In genomic region chr3:133758421-133758820, GRCm38 (mm10) we compare ENCODE assay signal across 9 mouse cellular contexts.
DNase-seq lines count a peak whose midpoint lies in the region; ATAC-seq lines count a peak whose summit lies in the region.
"Had no signal": no experiment of that assay in that cellular context is flagged by ENCODE, and none has a peak within 500 bp of the region (broad histone marks: within the 10 kb centered on the region; RNA-seq: fewer than 3 reads in every experiment).

No protein-coding gene starts in this region.

- peak overlapping the region; percentile 4; the same call in 1 of the 2 replicates for H3K27ac ChIP-seq in kidney, embryonic 15.5 days
- 0 out of 2 replicates have a peak overlapping the region, but pooled peaks have one; percentile 42 for H3K27ac ChIP-seq in heart, embryonic 16.5 days (ENCODE audit: low read length)

- H3K4me3 ChIP-seq in kidney, embryonic 15.5 days (replicated peaks) = no peak overlapping the region
- peak overlapping the region; percentile 33 for H3K4me3 ChIP-seq in heart, embryonic 16.5 days (ENCODE audit: low read length)
- H3K4me3 ChIP-seq in megakaryocyte, embryonic 14.5 days (replicated peaks) = peak overlapping the region; percentile 75
- H3K4me3 ChIP-seq: erythroblast, embryonic 14.5 days had no signal

- no peaks in the 10 kb centered on the region for H3K27me3 ChIP-seq in kidney, embryonic 15.5 days
- no peaks in the 10 kb centered on the region for H3K27me3 ChIP-seq in heart, embryonic 16.5 days (ENCODE audit: control insufficient read depth, insufficient read depth, low read length)
- no peaks in the 10 kb centered on the region for H3K27me3 ChIP-seq in megakaryocyte, embryonic 14.5 days (replicated peaks)

- 9% methylated on average over 4 of the region's 4 CpGs for WGBS in kidney, embryonic 15.5 days
- 6% methylated on average over 4 of the region's 4 CpGs for WGBS in heart, embryonic 16.5 days

- DNase-seq in embryo, embryonic 10 days (ENCODE audit: low spot score) = peak; percentile 22
- DNase-seq in embryo, embryonic 11 days = no peak
- no peak for DNase-seq in kidney, adult 8-10 months
- DNase-seq in c-Kit-positive CD71-positive TER-119-positive erythroid progenitor cells, embryonic 14.5 days (ENCODE audit: low spot score) = no peak
- no peak for DNase-seq in left cerebral cortex, adult 8-10 months (ENCODE audit: low spot score in 2 of 2)

- H3K36me3 ChIP-seq in kidney, embryonic 15.5 days = no peaks in the 10 kb centered on the region
- no peaks in the 10 kb centered on the region for H3K36me3 ChIP-seq in heart, embryonic 16.5 days (ENCODE audit: control insufficient read depth, insufficient read depth)
- H3K36me3 ChIP-seq in megakaryocyte, embryonic 14.5 days (replicated peaks; ENCODE audit: low read length) = no peaks in the 10 kb centered on the region

- peaks cover 27% of the 10 kb centered on the region for H3K4me1 ChIP-seq in kidney, embryonic 15.5 days
- peaks cover 20% of the 10 kb centered on the region for H3K4me1 ChIP-seq in heart, embryonic 16.5 days (ENCODE audit: control insufficient read depth, insufficient read depth, low read length)
- H3K4me1 ChIP-seq in megakaryocyte, embryonic 14.5 days = peaks cover 43% of the 10 kb centered on the region

- H3K9ac ChIP-seq in kidney, embryonic 15.5 days = no peak overlapping the region
- peak overlapping the region; percentile 61 for H3K9ac ChIP-seq in heart, embryonic 16.5 days (ENCODE audit: low read length)

- ATAC-seq in kidney, embryonic 15.5 days (replicated peaks; ENCODE audit: low FRiP score) = 0 out of 2 replicates have a peak, but pooled peaks have one; percentile 6
- ATAC-seq in heart, embryonic 16.5 days (replicated peaks; ENCODE audit: extremely low read depth, insufficient read depth, low FRiP score) = no peak

- H3K4me2 ChIP-seq in kidney, embryonic 15.5 days = peak overlapping the region; percentile 26
- H3K4me2 ChIP-seq in heart, embryonic 16.5 days (ENCODE audit: low read depth, low read length) = peak overlapping the region; percentile 65

- no peaks in the 10 kb centered on the region for H3K9me3 ChIP-seq in kidney, embryonic 15.5 days (replicated peaks)
- no peaks in the 10 kb centered on the region for H3K9me3 ChIP-seq in heart, embryonic 16.5 days (replicated peaks; ENCODE audit: control insufficient read depth, low read length)
- no peaks in the 10 kb centered on the region for H3K9me3 ChIP-seq in megakaryocyte, embryonic 14.5 days
